Mouse (Mus musculus) C2C12 (cell line): ENCODE measurements at regions not wholly inside any gene's neighbourhood (a gene's known extent, or its start where the extent isn't known, plus 50 kb on each side); places are given as distances from the start of the nearest gene placed in this dataset.

ENCODE experiments used
- CEBPB ChIP-seq: IDR thresholded peaks from one replicate; pipeline ENCODE4 v1.6.1; 2011; ENCODE audit warnings: low read depth, mild to moderate bottlenecking, control low read depth, moderate library complexity
- CTCF ChIP-seq: IDR thresholded peaks from one replicate; pipeline ENCODE4 v1.5.1; 2011; ENCODE audit not compliant: control insufficient read depth, insufficient read depth, insufficient read length
- MAX ChIP-seq: IDR thresholded peaks from one replicate; pipeline ENCODE4 v1.6.1; 2011; ENCODE audit warnings: mild to moderate bottlenecking, control low read depth
- MYOD1 ChIP-seq: IDR thresholded peaks from one replicate; pipeline ENCODE4 v1.6.1; 2011; ENCODE audit warnings: low read depth; ENCODE audit not compliant: control insufficient read depth, insufficient read length
- USF1 ChIP-seq: IDR thresholded peaks from one replicate; pipeline ENCODE4 v1.6.1; 2011; ENCODE audit warnings: low read depth, mild to moderate bottlenecking, control low read depth, moderate library complexity

DNA sequence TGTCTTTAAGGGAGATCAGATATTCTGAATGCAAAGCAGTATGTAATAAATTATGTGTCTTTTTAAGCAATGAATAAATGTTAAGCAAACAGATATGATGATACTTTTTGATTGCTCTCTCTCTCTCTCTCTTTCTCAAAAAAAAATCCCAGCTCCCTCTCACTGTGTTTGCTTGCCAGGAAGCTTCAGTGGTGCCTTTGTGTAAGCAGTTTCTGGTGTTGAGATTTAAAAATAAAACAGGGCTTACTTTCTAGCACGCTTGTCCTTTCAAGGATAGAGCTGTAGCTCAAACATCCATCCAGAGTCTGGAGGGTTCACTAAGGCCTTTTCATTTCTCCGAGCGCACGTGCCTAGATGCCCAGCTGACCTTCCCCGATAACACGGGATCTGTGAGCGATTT, 447.8 kb downstream of the Lrig3 start:
- TF ChIP-seq CTCF (no peak), USF1 (no peak), MAX (no peak), MYOD1 (no peak), CEBPB (no peak)
